Comparison of ENCODE assay signal across 7 mouse cellular contexts in the genomic region with DNA sequence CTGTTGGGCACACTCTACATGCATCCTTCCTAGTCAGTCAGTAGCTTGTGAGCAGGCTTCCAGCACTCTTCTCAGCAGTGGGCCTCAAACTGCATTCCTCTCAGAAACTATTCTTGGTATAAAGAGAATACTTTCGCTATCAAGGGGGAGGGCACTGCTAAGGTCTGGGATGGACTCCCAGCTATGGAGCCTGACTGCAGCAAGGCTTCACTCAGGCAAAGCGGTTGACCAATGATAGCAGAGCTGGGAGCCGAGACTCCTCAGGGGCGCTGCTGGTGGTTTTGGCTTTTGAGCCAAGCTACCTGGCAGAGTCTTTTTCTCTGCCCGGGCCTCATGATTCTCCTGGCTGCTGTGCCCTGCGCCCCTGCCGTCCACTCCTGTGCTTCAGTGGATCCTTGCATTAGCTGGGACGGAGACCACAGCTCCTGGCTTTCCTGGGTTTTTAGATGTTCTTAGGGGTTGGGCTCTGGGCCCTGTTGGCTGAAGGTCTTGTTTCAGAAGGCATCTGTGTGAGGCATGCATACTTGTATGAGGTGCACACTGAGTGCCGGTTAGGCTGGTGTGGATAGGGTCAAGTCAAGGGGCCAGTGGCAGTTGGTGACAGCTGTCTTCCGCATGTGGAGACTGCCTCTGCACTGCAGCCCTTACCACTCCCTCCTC. TPM values are rescaled to one million over a fixed set of nuclear protein-coding genes. Genes with fewer than 3 reads are reported as not detected.
DNase-seq lines count a peak whose midpoint lies in the region; ATAC-seq and TF ChIP-seq lines count a peak whose summit lies in the region.

No protein-coding gene starts in this region.

- peaks cover 98% of the 10 kb centered on the region for H3K79me2 ChIP-seq in myocyte (ENCODE audit: control insufficient read depth, insufficient read depth)

- H3K36me3 ChIP-seq in embryonic facial prominence, embryonic 12.5 days: no peaks in the 10 kb centered on the region
- no peaks in the 10 kb centered on the region for H3K36me3 ChIP-seq in myocyte (ENCODE audit: control insufficient read depth, insufficient read depth)

- peak overlapping the region; percentile 86 for H3K27ac ChIP-seq in embryonic facial prominence, embryonic 12.5 days

- peaks cover 72% of the 10 kb centered on the region for H3K4me1 ChIP-seq in embryonic facial prominence, embryonic 12.5 days

- no peak overlapping the region for H3K9ac ChIP-seq in embryonic facial prominence, embryonic 12.5 days

- DNase-seq in adrenal gland, postnatal 14 days: peak; percentile 71
- DNase-seq in heart, postnatal 25 days (ENCODE audit: low spot score): peak; percentile 56
- peak; percentile 70 to 83 for DNase-seq in kidney, postnatal 4 days
- no peak for DNase-seq in frontal cortex, postnatal 25 days (ENCODE audit: low spot score in 2 of 2)

- no peaks in the 10 kb centered on the region for H3K9me3 ChIP-seq in embryonic facial prominence, embryonic 12.5 days

- intact Hi-C loops in heart, postnatal 25 days (cut with DNase I): loop anchor here (2.0 kb wide), 1 partner anchor 27 kb away; no protein-coding TSS in a partner anchor

- ATAC-seq in embryonic facial prominence, embryonic 12.5 days (ENCODE audit: insufficient number of reproducible peaks, insufficient read depth, low FRiP score, low TSS enrichment): peak; percentile 74
- no peak for ATAC-seq in granulocyte monocyte progenitor cell, adult 5-6 weeks (replicated peaks; ENCODE audit: poor library complexity, severe bottlenecking)

- no peak overlapping the region for H3ac ChIP-seq in myocyte (ENCODE audit: control insufficient read depth, insufficient read length)

- H3K27me3 ChIP-seq in embryonic facial prominence, embryonic 12.5 days: no peaks in the 10 kb centered on the region
- no peaks in the 10 kb centered on the region for H3K27me3 ChIP-seq in myocyte (ENCODE audit: control insufficient read depth, insufficient read depth, insufficient read length)

- TF ChIP-seq POLR2A in myocyte (IDR thresholded peaks at IDR 0.05; ENCODE audit: insufficient read length, low read depth): no peak

- whole genome bisulfite sequencing in embryonic facial prominence, embryonic 12.5 days: 30% methylated on average over 10 of the region's 10 CpGs

- no peak overlapping the region for H3K4me3 ChIP-seq in embryonic facial prominence, embryonic 12.5 days
- H3K4me3 ChIP-seq in myocyte: no peak overlapping the region

- H3K4me2 ChIP-seq in embryonic facial prominence, embryonic 12.5 days (replicated peaks): peak overlapping the region; percentile 26
- H3K4me2 ChIP-seq in myocyte (ENCODE audit: low read depth): peak overlapping the region; percentile 60

TF ChIP-seq in myocyte, 11 proteins besides CTCF, POLR2A, EP300 and RAD21:
- TF ChIP-seq TCF3 (IDR thresholded peaks at IDR 0.05; ENCODE audit: insufficient read length, low read depth): peak; percentile 51
- no peak for TF ChIP-seq USF1 (IDR thresholded peaks at IDR 0.05; ENCODE audit: low read depth)
- TF ChIP-seq REST (IDR thresholded peaks at IDR 0.05; ENCODE audit: insufficient read depth, insufficient read length): no peak
- peak in 2 of 3 experiments; percentile 87 to 97 for TF ChIP-seq MYOD1 (IDR thresholded peaks at IDR 0.05; ENCODE audit: control insufficient read depth in 1 of 3, insufficient read length in 2 of 3, low read depth in 2 of 3)
- no peak for TF ChIP-seq TCF12 (IDR thresholded peaks at IDR 0.05; ENCODE audit: insufficient read depth, poor library complexity, severe bottlenecking)
- no peak for TF ChIP-seq E2F4 (IDR thresholded peaks at IDR 0.05; ENCODE audit: insufficient read depth)
- TF ChIP-seq MYOG (IDR thresholded peaks at IDR 0.05; ENCODE audit: control insufficient read depth in 1 of 3, insufficient read depth in 1 of 3, insufficient read length in 2 of 3, low read depth in 2 of 3): peak in 2 of 3 experiments; percentile 91 to 97
- TF ChIP-seq MAX (IDR thresholded peaks at IDR 0.05; ENCODE audit: low read depth): no peak
- TF ChIP-seq SRF (IDR thresholded peaks at IDR 0.05; ENCODE audit: control insufficient read depth, insufficient read length, low read depth): no peak
- peak; percentile 27 for TF ChIP-seq POLR2AphosphoS2 (IDR thresholded peaks at IDR 0.05; ENCODE audit: insufficient read length, low read depth)
- TF ChIP-seq CEBPB (IDR thresholded peaks at IDR 0.05; ENCODE audit: insufficient read depth, poor library complexity, severe bottlenecking): no peak
TF ChIP-seq in myocyte: peak in this region for 4.

RNA-seq across cellular contexts. Expression of a gene that starts 28.6 kb away (rescaled TPM):
- total RNA-seq in adrenal gland, postnatal 14 days (2021): 20.8 and 24.9 TPM in 2 replicates
- 25.6 and 26.3 TPM in 2 replicates for polyA plus RNA-seq in embryonic facial prominence, embryonic 12.5 days (2016; fragmentation: Nextera tagmentation; extraction: Ambion mirVana)
- 10 to 100 TPM; 22.8 to 23.9 TPM for total RNA-seq in heart, postnatal 25 days (2021)
- polyA plus RNA-seq in myocyte (2012; fragmentation: generic; extraction: Trizol): 12.4 TPM
- total RNA-seq in granulocyte monocyte progenitor cell, adult 5-6 weeks (2014; fragmentation: Nextera tagmentation): 23.7 and 36.0 TPM in 2 replicates
- total RNA-seq in granulocyte monocyte progenitor cell, adult 5-6 weeks (2017): 17.9 and 20.4 TPM in 2 replicates

Comparison
In these comparisons a context has a peak if more than half of its experiments do, and no peak if none do; other contexts are left out.
1. DNase-seq: peak in adrenal gland, postnatal 14 days (single experiment), heart, postnatal 25 days (single experiment) and kidney, postnatal 4 days (2 of 2); none in frontal cortex, postnatal 25 days (0 of 2).